Comparison of ENCODE assay signal across 7 mouse cellular contexts in genomic region chr2:156233275-156233948, GRCm38 (mm10). TPM values are rescaled to one million over a fixed set of nuclear protein-coding genes. Genes with fewer than 3 reads are reported as not detected.
A peak's percentile ranks its signal among the peaks of the same experiment; 100 is the strongest.
DNase-seq lines count a peak whose midpoint lies in the region; ATAC-seq and TF ChIP-seq lines count a peak whose summit lies in the region.

No protein-coding gene starts in this region.

- no peak for TF ChIP-seq CTCF in ES-Bruce4 (IDR thresholded peaks at IDR 0.05; ENCODE audit: low read depth, low read length)

- peak; percentile 71 to 75 for DNase-seq in left cerebral cortex, postnatal 36 days (ENCODE audit: low spot score in 2 of 2)
- no peak for DNase-seq in lung, postnatal 25 days (ENCODE audit: low spot score)
- no peak for DNase-seq in lung, postnatal 4 days
- DNase-seq in ovary, adult 18-20 months (ENCODE audit: low spot score): no peak

- no peaks in the 10 kb centered on the region for H3K9me3 ChIP-seq in ES-Bruce4 (replicated peaks; ENCODE audit: control insufficient read depth, insufficient read depth, low read length, poor library complexity, severe bottlenecking)

- H3K27ac ChIP-seq in ES-Bruce4 (ENCODE audit: insufficient read depth, low read length): peak overlapping the region; percentile 39

- H3K36me3 ChIP-seq in ES-Bruce4 (ENCODE audit: control insufficient read depth, insufficient read depth, low read length, poor library complexity, severe bottlenecking): peaks cover 11% of the 10 kb centered on the region

- intact Hi-C loops in left cerebral cortex, postnatal 36 days (cut with DNase I): no loop called here

- H3K9ac ChIP-seq in ES-Bruce4 (ENCODE audit: low read depth, poor library complexity, severe bottlenecking): 0 out of 2 replicates have a peak overlapping the region, but pooled peaks have one; percentile 37

- TF ChIP-seq EP300 in ES-Bruce4 (IDR thresholded peaks at IDR 0.05; ENCODE audit: insufficient read depth, low read depth, low read length): no peak

- no peak overlapping the region for H3K4me3 ChIP-seq in ES-Bruce4 (ENCODE audit: low read depth, low read length)

- no peaks in the 10 kb centered on the region for H3K4me1 ChIP-seq in ES-Bruce4 (ENCODE audit: control insufficient read depth, insufficient read depth, low read length)

- peak; percentile 88; the same call in 1 of the 2 replicates for ATAC-seq in cerebellum, adult (ENCODE audit: insufficient number of reproducible peaks, low FRiP score, low TSS enrichment)
- ATAC-seq in frontal cortex, adult (ENCODE audit: low TSS enrichment): peak; percentile 96

- no peaks in the 10 kb centered on the region for H3K27me3 ChIP-seq in ES-Bruce4 (ENCODE audit: control insufficient read depth, insufficient read depth, low read length, poor library complexity, severe bottlenecking)

- no peak for TF ChIP-seq POLR2A in ES-Bruce4 (IDR thresholded peaks at IDR 0.05; ENCODE audit: insufficient read depth, low read length)

RNA-seq across cellular contexts. Expression of gene Phf20, which starts 37.1 kb away (rescaled TPM):
- 71.2 and 78.8 TPM in 2 replicates for polyA plus RNA-seq in ES-Bruce4 (2011; ENCODE audit: insufficient read depth, insufficient read length, low read depth, missing spikeins)
- total RNA-seq in left cerebral cortex, postnatal 36 days (2021): 10 to 100 TPM; 68.9 to 77.7 TPM

RNA-seq across cellular contexts. Expression of gene Rbm39, which starts 53.4 kb away (rescaled TPM):
- 478 and 518 TPM in 2 replicates for polyA plus RNA-seq in ES-Bruce4 (2011; ENCODE audit: insufficient read depth, insufficient read length, low read depth, missing spikeins)
- 100 to 1,000 TPM; 223 to 344 TPM for total RNA-seq in left cerebral cortex, postnatal 36 days (2021)

Comparison
In these comparisons a context has a peak if more than half of its experiments do, and no peak if none do; other contexts are left out.
1. DNase-seq: peak in left cerebral cortex, postnatal 36 days (2 of 2); none in lung, postnatal 25 days (single experiment), lung, postnatal 4 days (0 of 2) and ovary, adult 18-20 months (single experiment).